Mouse (Mus musculus) megakaryocyte, embryonic 14.5 days (primary cell): ENCODE measurements at regions not wholly inside any gene's neighbourhood (a gene's known extent, or its start where the extent isn't known, plus 50 kb on each side); places are given as distances from the start of the nearest gene placed in this dataset.

Experiments
- FLI1 ChIP-seq: IDR thresholded peaks from 2 replicates; pipeline ENCODE4 v1.6.1; 2012; ENCODE audit warnings: low read length, inconsistent platforms, mixed read lengths
- GATA1 ChIP-seq: IDR thresholded peaks from 3 replicates; pipeline ENCODE4 v1.6.1; 2012; ENCODE audit warnings: mixed read lengths, low read length, inconsistent platforms, borderline replicate concordance

DNA sequence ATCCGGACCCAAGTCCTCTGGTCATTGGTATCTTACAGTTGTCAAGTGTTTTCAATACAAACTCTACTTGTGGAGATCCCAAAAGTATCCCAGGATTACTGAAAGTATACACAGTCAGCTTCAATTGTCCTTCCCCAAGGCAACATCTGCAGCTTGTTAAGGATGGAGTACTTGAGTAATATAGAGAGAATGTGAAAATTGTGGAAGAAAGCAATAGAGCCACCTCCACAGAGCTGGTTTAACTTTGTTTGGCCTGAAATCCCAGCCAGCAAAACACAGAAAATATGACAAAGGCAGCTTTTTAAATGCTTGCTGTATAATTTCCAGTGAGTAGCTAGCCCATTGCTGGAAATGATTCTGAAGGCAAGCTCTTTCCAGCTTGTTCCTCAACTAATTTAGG is 217.0 kb upstream of the Tbl1xr1 start:
- TF ChIP-seq GATA1 = no peak
- no peak for TF ChIP-seq FLI1
